Mouse (Mus musculus) stomach, postnatal 0 days (tissue): ENCODE results near the gene Abhd15.

Experiments
- CTCF ChIP-seq: IDR thresholded peaks from 2 replicates; pipeline ENCODE4 v1.5.1; 2016; ENCODE audit warnings: antibody characterized with exemption, low read depth, mild to moderate bottlenecking, moderate library complexity
- EP300 ChIP-seq: optimal IDR thresholded peaks from 2 replicates; pipeline ENCODE3; 2016; ENCODE audit warnings: antibody characterized with exemption

DNA sequence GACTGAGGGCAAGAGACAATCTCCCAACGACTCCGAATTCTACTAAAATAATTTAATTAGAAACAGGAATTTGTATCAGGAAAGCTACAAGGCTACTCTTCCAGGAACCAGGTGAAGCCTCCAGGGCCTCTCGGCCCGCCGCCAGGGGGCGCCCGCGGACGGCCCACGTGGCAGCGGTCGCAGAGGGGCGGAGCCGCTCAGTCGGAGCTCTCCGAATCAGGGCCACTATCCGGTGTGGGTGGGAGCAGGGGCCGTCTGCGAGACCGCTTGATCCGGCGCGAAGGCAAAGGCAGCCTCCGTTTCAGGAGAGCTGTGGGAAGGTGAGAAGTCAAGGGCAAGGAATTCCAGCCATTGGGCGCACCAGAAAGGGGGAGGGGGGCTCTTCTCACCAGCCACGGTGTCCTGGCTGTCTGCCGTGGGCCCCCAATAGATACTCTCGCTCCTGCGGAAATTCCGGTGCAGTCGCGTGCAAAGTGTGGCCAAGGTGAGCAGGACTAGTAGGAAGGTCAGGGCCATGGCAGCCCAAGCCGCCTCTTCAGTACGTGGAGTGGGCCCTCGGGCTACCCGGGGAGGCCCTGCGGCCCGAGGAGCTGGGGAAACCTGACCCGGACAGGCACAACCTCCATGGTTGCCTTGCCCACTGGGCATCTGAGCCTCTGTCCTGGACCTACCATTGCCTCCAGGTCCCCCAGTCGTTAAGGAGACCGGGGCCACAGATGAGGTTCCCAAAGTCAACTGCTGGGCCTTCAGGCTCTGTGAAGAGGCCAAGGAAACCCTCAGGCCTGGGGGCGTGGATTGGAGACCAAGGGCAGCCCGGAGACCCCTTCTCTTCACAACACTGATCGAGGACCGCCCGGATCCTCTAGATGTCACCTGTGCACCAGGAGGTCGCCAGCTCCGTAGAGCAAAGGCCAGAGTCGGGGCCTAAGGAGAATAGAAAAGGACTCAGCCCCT, 6.6 kb upstream of the Abhd15 start:
- TF ChIP-seq CTCF (peak; percentile 94), EP300 (no peak)
